Mouse (Mus musculus) liver, embryonic 14.5 days (tissue): Measurements from ENCODE around the gene Crip3.

Experiments
- CTCF ChIP-seq: IDR thresholded peaks from 2 replicates; pipeline ENCODE4 v1.5.1; 2016; ENCODE audit warnings: antibody characterized with exemption, low read depth, control low read depth
- EP300 ChIP-seq: IDR thresholded peaks from 2 replicates; pipeline ENCODE4 v1.6.1; 2016; ENCODE audit warnings: antibody characterized with exemption, low read depth

DNA sequence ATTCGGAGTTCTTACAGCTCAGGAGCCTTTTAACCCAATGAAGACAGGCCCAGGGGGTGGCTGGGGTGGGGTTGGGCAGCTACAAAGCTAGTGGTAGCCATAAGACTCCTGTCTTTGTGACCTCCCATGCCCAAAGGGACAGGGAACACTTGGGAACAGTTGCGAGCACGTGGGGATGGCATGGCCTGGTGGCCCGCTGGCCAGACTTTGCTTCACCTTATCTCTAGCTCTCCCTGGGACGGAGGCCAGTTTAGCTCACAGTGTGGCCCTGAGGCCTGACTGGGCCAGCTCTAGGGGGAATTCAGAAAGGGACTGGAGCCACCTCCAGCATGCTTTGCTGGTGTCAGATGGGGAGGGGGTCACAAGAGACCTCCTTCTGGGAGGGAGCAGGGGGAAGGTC lies 33.5 kb downstream of the Crip3 start:
- no peak for TF ChIP-seq CTCF
- TF ChIP-seq EP300 = no peak
